Mouse (Mus musculus): ENCODE results near the gene Phldb2.

DNA sequence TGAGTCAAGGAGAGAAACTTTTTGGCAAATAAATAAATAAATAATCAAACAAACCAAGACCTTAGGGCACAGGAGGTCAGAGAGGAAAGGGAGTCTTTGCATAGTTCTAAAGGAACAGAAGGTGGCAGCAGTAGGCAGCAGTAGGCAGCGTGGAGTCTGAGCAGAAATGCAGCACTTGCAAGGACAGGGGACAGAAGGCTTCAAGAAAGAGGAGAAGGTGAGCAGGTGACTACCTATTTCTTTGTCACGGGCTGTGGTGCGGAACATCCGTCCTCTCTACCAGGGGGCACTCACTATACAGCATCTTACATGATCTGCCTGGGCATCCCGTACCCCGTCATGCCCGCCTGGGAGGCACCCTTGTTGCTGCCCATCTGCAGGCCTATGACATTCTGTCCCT is 242.1 kb downstream of the Phldb2 start:
- TF ChIP-seq CTCF (IDR thresholded peaks at IDR 0.05; ENCODE audit: borderline replicate concordance, extremely low read depth, insufficient read depth, insufficient read length) (peak; percentile 35; the same call in 1 of the 2 replicates), POLR2A (IDR thresholded peaks at IDR 0.05; ENCODE audit: borderline replicate concordance, extremely low read depth, insufficient read depth, insufficient read length, poor library complexity, severe bottlenecking) (no peak)
